Mouse (Mus musculus) embryonic facial prominence, embryonic 13.5 days (tissue): Measurements from ENCODE around the gene Zfp37. TPM values are rescaled to one million over a fixed set of nuclear protein-coding genes. Genes with fewer than 3 reads are reported as not detected.
"Not testable (repeated sequence)": the region's sequence is repeated elsewhere in the genome, so short reads cannot be mapped to it uniquely, and the experiment has no call there.

Experiments
- ATAC-seq: fragments of 200-750 bp; cut with Nextera tagmentation; 2 replicates; pipeline ENCODE4 v1.8.0; 2017; ENCODE audit warnings: low read depth; ENCODE audit not compliant: insufficient number of reproducible peaks, insufficient read depth, low FRiP score, low TSS enrichment
- H3K27ac ChIP-seq: fragments of 300-500 bp; sonication (generic); 2 replicates; pipeline ENCODE4 v1.5.1; 2015; ENCODE audit warnings: moderate library complexity, mild to moderate bottlenecking, inconsistent platforms
- H3K27me3 ChIP-seq: fragments of 300-500 bp; sonication (generic); 2 replicates; pipeline ENCODE4 v1.6.1; 2015; ENCODE audit warnings: mild to moderate bottlenecking, inconsistent platforms
- H3K36me3 ChIP-seq: fragments of 300-500 bp; sonication (generic); 2 replicates; pipeline ENCODE4 v1.6.1; 2015; ENCODE audit warnings: mild to moderate bottlenecking, inconsistent platforms
- H3K4me1 ChIP-seq: fragments of 300-500 bp; sonication (generic); 2 replicates; pipeline ENCODE4 v1.6.1; 2015; ENCODE audit warnings: inconsistent platforms
- H3K4me2 ChIP-seq: fragments of 300-500 bp; sonication (generic); 2 replicates; pipeline ENCODE4 v1.6.1; 2015; ENCODE audit warnings: moderate library complexity, mild to moderate bottlenecking, inconsistent platforms
- H3K4me3 ChIP-seq: fragments of 300-500 bp; sonication (generic); 2 replicates; pipeline ENCODE4 v1.5.1; 2015; ENCODE audit warnings: mild to moderate bottlenecking, inconsistent platforms
- H3K9ac ChIP-seq: fragments of 300-500 bp; sonication (generic); 2 replicates; pipeline ENCODE4 v1.6.1; 2015; ENCODE audit warnings: mild to moderate bottlenecking, inconsistent platforms
- H3K9me3 ChIP-seq: fragments of 300-500 bp; sonication (generic); 2 replicates; pipeline ENCODE4 v1.6.1; 2016; ENCODE audit warnings: inconsistent platforms
- WGBS: fragments of 180-500 bp; shearing (Covaris S2); methylation state at CpG from one replicate; pipeline ENCODE4 v1.1.7; 2015; ENCODE audit warnings: mixed read lengths; 5-methylcytosine and 5-hydroxymethylcytosine counted together
- polyA plus RNA-seq: library from polyadenylated mRNA; unstranded; fragments of >200 nt; fragmentation: Nextera tagmentation; extraction: Ambion mirVana; gene quantifications from 2 replicates; pipeline ENCODE4 v1.2.1, GENCODE M21; 2015

Gene Zfp37
- polyA plus RNA-seq, result 11.8 and 15.0 TPM in 2 replicates

DNA sequence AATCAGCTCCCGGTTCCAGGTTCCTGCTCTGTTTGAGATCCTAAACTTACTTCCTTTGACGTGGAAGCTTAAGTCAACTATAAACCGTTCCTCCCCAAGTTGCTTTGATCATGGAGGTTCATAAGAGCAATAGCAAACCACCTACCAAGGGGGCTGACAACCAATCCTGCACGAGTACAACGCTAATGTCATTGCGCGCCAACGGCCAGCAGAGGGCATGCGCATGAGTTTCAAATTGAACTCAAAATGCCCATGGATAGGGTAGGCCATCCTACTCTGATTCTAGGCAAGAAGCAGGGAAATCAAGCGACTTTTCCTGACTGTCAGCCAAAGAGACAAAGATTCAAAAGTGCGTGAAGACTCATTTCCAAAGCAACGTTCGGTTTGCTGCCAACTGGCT, at the start of gene Zfp37:
Gene Zfp37 (minus strand): TSS at position 279 of the 400 bp plus-strand sequence.
- Histone ChIP-seq H3K4me3 (no peak within 1 kb of the TSS), H3K27ac (no peak within 1 kb of the TSS), H3K4me1 (no peaks in the 10 kb centered on the region), H3K4me2 (no peak within 1 kb of the TSS), H3K27me3 (no peaks in the 10 kb centered on the region), H3K36me3 (no peaks in the 10 kb centered on the region), H3K9ac (no peak within 1 kb of the TSS), H3K9me3 (no peaks in the 10 kb centered on the region)
- WGBS, result 76% methylated on average over 13 of the region's 13 CpGs
- no peak for ATAC-seq

DNA sequence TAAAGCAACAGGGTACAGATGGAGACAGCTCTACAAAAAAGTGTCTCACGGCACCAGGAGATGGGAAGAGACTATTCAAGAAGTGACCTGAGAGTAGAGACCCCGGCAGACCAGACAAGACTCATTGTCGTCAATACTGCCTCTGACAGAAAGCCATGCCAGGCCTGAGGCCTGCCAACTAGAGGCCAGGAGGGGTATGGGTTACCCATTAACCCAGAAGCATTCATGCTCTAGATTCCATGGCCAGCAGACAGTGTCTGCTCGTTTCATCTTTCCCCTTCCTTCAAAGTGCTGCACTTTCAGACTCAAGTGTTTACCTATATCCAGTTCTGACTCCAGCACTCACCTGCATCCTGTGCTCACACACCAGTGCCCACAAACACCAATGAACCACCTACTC, 47.2 kb upstream of the Zfp37 start:
- Histone ChIP-seq H3K27me3 (no peaks in the 10 kb centered on the region), H3K9me3 (no peaks in the 10 kb centered on the region), H3K36me3 (no peaks in the 10 kb centered on the region), H3K4me2 (no peak overlapping the region), H3K9ac (no peak overlapping the region), H3K4me1 (peaks cover 3% of the 10 kb centered on the region; the same call in 1 of the 2 replicates), H3K4me3 (no peak overlapping the region), H3K27ac (no peak overlapping the region)
- ATAC-seq, result no peak
- 81% methylated on average over 4 of the region's 4 CpGs for WGBS

DNA sequence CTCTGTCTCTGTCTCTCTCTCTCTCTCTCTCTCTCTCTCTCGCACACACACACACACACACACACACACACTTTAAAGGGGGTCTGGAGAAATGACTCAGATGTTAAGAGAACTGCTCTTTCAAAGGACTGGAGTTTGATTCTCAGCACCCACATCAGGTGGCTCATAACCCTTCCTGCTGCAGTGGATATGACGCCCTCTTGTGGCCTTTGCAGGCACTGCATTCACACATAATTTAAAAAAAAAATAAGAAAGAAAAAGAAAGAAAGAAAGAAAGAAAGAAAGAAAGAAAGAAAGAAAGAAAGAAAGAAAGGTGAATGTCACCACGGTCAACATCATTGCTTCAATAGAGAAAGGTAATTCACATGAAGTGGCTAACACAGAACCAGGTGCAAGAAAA, 46.4 kb upstream of the Zfp37 start:
- Histone ChIP-seq H3K27ac (no peak overlapping the region), H3K4me1 (peaks cover 3% of the 10 kb centered on the region; the same call in 1 of the 2 replicates), H3K36me3 (no peaks in the 10 kb centered on the region), H3K9ac (no peak overlapping the region), H3K9me3 (no peaks in the 10 kb centered on the region), H3K4me2 (no peak overlapping the region), H3K27me3 (no peaks in the 10 kb centered on the region), H3K4me3 (no peak overlapping the region)
- WGBS, result 66% methylated on average over 3 of the region's 3 CpGs
- no peak for ATAC-seq

DNA sequence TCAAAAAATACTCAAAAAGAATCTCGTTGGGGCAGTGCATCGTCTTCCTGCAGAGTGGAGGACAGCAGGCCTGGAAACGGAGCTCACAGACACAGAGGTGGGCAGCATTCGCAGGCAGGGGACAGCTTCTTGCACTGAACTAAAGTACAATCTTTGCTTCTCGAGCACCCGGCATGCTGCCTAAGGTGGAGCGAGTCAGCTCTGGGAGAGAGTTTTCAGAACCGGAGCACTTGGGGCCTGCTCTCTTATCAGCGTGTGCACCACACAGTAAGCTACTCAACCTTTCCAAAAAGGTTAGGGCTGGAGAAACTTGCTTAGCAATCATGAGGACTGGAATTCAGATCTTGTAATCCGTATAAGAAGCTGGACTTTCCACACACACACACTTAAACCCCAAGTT, 45.8 kb upstream of the Zfp37 start:
- no peak for ATAC-seq
- Histone ChIP-seq H3K9ac (no peak overlapping the region), H3K4me3 (no peak overlapping the region), H3K9me3 (no peaks in the 10 kb centered on the region), H3K4me2 (no peak overlapping the region), H3K4me1 (peaks cover 3% of the 10 kb centered on the region; the same call in 1 of the 2 replicates), H3K27ac (no peak overlapping the region), H3K36me3 (no peaks in the 10 kb centered on the region), H3K27me3 (no peaks in the 10 kb centered on the region)
- 83% methylated on average over 10 of the region's 10 CpGs for WGBS

DNA sequence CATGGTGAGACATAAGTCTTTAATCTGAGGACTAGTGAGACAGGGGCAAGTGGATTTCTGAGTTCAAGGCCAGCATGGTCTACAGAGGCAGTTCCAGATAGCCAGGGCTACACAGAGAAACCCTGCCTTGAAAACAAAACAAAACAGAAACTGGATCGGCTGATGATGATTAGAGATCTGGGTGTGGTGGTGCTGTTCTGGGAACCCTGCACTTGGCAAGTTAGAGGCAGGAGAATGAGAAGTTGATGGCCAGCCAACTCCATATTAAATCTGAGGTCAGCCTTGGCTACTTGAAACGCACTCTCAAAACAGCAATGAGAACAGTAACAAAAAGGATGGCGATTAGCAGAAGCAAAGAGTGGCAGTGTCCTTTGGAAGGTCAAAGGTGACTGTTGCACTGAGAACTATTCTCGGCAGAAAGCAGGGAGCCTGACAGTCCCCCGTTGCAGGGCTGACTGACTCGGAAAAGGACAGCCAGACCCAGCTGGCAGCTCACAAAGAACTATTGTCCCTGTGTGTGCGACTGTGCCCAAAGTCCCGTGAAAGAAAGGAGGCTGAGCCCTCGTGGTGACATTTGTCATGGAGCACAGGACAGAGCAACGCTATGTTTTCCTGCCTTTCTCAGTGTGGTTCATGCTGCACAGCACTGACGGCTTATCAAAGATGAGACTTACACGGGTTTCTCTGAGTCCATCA, 44.1 kb upstream of the Zfp37 start:
- 15% methylated on average over 12 of the region's 12 CpGs for WGBS
- no peaks in the 10 kb centered on the region for H3K36me3 ChIP-seq
- no peak overlapping the region for H3K9ac ChIP-seq
- no peaks in the 10 kb centered on the region for H3K27me3 ChIP-seq
- no peak overlapping the region for H3K27ac ChIP-seq
- H3K4me2 ChIP-seq, result no peak overlapping the region
- H3K4me3 ChIP-seq, result no peak overlapping the region
- peaks cover 3% of the 10 kb centered on the region; the same call in 1 of the 2 replicates for H3K4me1 ChIP-seq
- no peaks in the 10 kb centered on the region for H3K9me3 ChIP-seq
- no peak for ATAC-seq

DNA sequence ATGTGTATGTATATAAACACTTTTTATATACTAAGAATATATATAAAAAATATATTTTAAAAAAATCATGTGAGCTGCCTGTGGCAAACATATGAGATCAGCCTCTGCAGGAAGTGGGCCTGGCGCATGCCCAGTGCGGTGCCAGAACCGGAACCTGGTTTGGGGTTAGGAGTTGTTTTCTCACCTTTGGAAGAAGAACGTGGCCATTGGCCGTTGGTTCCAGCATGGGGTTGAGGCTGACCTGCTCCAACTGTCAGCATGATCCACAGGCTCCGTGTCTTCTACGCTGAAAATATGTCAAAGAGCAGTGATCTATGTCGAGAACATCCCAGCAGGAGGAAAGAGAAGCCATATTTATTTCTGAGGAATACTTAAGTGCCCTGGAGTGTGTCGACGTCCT, 43.1 kb upstream of the Zfp37 start:
- peaks cover 3% of the 10 kb centered on the region; the same call in 1 of the 2 replicates for H3K4me1 ChIP-seq
- H3K27ac ChIP-seq, result no peak overlapping the region
- no peaks in the 10 kb centered on the region for H3K27me3 ChIP-seq
- no peak overlapping the region for H3K9ac ChIP-seq
- 92% methylated on average over 10 of the region's 10 CpGs for WGBS
- no peak overlapping the region for H3K4me2 ChIP-seq
- H3K4me3 ChIP-seq, result no peak overlapping the region
- no peaks in the 10 kb centered on the region for H3K36me3 ChIP-seq
- no peaks in the 10 kb centered on the region for H3K9me3 ChIP-seq
- ATAC-seq, result no peak

DNA sequence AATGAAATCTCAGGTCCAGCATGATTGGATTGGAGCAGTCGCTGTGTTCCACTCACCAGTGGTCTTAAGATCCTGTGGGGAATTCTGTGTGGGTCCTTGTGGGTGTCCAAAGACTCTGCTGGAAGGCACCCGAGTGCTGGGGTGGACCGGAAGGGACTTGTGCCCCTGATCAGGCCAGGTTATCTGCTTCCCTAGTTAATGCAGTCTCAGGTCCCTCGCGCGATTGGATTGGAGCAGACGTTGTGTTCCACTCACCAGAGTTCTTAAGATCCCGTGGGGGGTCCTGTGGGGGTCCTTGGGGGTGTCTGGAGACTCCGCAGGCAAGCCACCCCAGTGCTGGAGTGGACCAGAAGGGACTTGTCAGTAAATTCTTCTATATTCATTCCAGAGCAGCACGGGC, 41.8 kb upstream of the Zfp37 start:
- no peaks in the 10 kb centered on the region for H3K27me3 ChIP-seq
- no peaks in the 10 kb centered on the region for H3K36me3 ChIP-seq
- H3K9ac ChIP-seq, result no peak overlapping the region
- H3K27ac ChIP-seq, result no peak overlapping the region
- H3K4me3 ChIP-seq, result no peak overlapping the region
- 90% methylated on average over 10 of the region's 10 CpGs for WGBS
- no peak overlapping the region for H3K4me2 ChIP-seq
- peaks cover 3% of the 10 kb centered on the region; the same call in 1 of the 2 replicates for H3K4me1 ChIP-seq
- no peaks in the 10 kb centered on the region for H3K9me3 ChIP-seq
- ATAC-seq, result no peak

DNA sequence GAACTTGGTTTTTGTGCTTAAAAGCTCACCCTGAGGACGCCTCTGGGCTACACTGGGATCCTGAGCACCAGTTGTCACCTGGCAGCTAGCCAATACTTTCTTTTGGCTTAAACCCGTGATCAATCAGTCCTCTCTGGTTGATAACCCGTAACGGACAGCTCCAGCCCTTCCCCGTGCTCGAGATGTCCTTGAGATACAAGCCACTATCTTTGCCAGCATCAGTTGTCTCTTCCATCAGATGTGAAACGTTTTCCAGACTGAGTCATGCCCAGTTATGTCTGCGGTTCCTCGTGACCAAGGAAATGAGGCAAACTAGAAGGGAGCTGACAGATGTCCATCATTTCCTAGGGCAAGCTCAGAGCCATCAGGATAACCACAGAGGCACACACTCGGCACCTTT, 36.3 kb upstream of the Zfp37 start:
- H3K4me1 ChIP-seq, result no peaks in the 10 kb centered on the region
- WGBS, result 71% methylated on average over 10 of the region's 10 CpGs
- no peaks in the 10 kb centered on the region for H3K36me3 ChIP-seq
- no peak overlapping the region for H3K9ac ChIP-seq
- no peak overlapping the region for H3K4me3 ChIP-seq
- H3K4me2 ChIP-seq, result no peak overlapping the region
- ATAC-seq, result no peak
- no peaks in the 10 kb centered on the region for H3K27me3 ChIP-seq
- H3K27ac ChIP-seq, result no peak overlapping the region
- no peaks in the 10 kb centered on the region for H3K9me3 ChIP-seq

DNA sequence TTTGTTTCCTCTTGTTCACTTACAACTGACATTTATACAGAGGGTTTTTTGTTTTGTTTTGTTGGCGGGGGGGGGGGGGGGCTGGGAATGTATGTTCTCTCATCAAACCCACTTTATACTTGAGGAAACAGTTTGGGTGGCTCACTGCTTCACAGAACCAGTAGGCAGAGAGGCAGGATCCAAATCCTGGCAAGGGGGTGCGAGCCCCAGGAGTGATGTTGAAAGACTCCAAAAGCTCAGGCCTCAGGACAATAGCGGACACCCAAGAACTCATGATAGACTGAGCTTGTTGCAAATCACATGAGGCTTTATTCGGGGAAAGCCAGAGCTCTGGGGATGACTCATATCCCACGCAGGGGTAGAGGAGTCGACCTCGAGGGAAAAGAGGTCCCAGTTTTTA, 35.2 kb upstream of the Zfp37 start:
- ATAC-seq, H3K36me3 ChIP-seq: not testable (repeated sequence)
- WGBS, result 75% methylated on average over 7 of the region's 7 CpGs

DNA sequence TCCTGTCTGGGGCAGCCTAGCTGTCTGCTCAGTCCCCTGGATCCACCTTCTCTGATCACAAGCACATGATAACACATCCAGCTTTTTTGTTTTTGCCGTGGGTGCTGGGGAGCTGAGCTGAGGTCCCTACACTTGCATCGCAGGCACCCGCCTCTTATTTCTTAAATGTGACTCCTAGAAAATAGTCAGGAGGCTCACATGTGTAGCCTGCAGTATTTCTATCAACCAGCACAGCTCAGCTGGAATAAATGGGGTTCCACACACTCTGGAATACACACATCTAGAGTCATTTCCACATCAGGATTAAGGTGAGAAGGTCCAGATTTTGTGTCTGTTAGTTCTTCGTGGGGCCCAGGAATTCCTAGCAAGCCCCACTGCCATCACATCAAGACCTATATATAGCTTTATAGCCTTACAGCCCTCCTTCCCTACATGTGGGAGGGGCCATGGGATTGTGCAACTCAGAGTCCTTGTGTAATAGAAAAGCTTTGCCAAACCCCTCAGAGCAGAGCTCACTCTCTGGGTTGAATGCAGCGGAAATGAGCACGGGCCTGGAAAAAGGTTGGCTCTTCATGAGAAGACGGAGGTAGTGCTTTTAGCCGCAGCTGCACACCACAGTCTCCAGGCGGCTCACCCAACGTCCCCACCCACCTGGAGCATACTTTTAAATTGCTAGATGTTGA, 34.4 kb upstream of the Zfp37 start:
- no peaks in the 10 kb centered on the region for H3K9me3 ChIP-seq
- H3K4me3 ChIP-seq, result no peak overlapping the region
- 82% methylated on average over 10 of the region's 10 CpGs for WGBS
- no peaks in the 10 kb centered on the region for H3K27me3 ChIP-seq
- no peak overlapping the region for H3K9ac ChIP-seq
- no peaks in the 10 kb centered on the region for H3K36me3 ChIP-seq
- H3K27ac ChIP-seq, result no peak overlapping the region
- no peak for ATAC-seq
- H3K4me2 ChIP-seq, result no peak overlapping the region
- no peaks in the 10 kb centered on the region for H3K4me1 ChIP-seq

More for the DNA sequence above, 35.2 kb upstream of the Zfp37 start:
- H3K27me3 ChIP-seq, H3K4me1 ChIP-seq, H3K4me2 ChIP-seq, H3K27ac ChIP-seq, H3K9me3 ChIP-seq, H3K9ac ChIP-seq, H3K4me3 ChIP-seq: not testable (repeated sequence)

DNA sequence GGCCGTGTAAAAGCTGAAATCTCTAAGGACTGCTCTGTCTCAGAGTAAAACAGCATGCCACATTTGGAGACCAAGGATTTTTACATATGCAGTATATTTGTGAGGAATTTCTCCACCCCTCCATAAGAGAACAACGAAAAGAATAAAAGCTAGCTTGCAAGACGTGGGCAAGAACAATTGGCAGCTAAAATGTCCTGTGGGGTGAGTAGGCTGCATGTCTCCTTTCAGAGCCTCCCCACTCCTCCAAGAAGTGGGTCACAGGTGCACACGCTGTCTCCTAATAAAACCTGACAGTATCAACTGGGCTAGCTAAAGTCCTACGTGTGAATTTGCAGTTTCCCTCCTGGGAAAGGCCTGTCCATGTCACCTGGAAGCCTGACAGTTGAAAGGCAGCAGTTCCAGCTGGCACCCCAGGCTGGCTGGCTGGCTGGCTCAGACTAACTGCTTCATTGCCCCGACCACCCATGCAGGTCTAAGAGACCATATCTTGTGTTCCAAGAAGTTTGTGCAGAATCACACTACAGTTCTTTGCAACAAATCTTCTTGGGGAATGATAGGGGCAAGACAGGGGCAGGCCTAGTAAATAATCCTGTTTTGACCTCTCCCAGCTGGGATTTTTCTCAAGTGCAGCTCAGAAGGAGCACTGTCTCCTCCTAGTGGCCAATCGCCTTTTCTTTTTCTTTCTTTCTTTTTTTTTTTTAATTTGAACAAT, 32.4 kb upstream of the Zfp37 start:
- Histone ChIP-seq H3K4me3 (no peak overlapping the region), H3K27me3 (no peaks in the 10 kb centered on the region), H3K9ac (no peak overlapping the region), H3K27ac (no peak overlapping the region), H3K9me3 (no peaks in the 10 kb centered on the region), H3K4me2 (no peak overlapping the region), H3K4me1 (no peaks in the 10 kb centered on the region), H3K36me3 (no peaks in the 10 kb centered on the region)
- ATAC-seq, result no peak
- 47% methylated on average over 7 of the region's 7 CpGs for WGBS

DNA sequence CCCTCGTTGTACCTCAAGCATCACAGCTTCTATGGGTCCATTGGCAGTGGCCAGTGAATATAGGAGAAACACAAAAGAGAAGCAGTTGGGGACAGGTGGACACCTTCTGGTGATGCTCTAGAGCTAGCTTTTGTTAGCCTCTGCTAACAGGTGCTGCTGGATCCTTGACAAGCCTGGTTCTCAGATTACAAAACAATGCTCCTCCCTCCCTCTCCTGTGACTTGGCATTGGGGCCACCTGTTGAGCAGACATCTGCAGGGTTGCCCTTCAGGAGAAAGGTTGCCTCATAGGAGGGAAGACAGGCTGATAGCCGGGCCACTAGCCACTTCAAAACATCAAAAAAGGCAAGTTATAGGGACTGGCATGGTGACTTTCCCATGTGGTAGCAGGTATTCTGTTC, 31.4 kb upstream of the Zfp37 start, which contains the start of gene Slc31a2:
Gene Slc31a2 (plus strand): TSS at position 287 of the 400 bp plus-strand sequence.
- Histone ChIP-seq H3K9me3 (no peaks in the 10 kb centered on the region), H3K9ac (no peak within 1 kb of the TSS), H3K4me2 (no peak within 1 kb of the TSS), H3K4me3 (no peak within 1 kb of the TSS), H3K27ac (no peak within 1 kb of the TSS), H3K27me3 (no peaks in the 10 kb centered on the region), H3K36me3 (no peaks in the 10 kb centered on the region), H3K4me1 (no peaks in the 10 kb centered on the region)
- ATAC-seq, result no peak
- WGBS, result 48% methylated on average over 2 of the region's 2 CpGs
